Mouse (Mus musculus): Measurements from ENCODE around the gene Asic1. TPM values are rescaled to one million over a fixed set of nuclear protein-coding genes. Genes with fewer than 3 reads are reported as not detected.

The Asic1 gene
- polyA plus RNA-seq (2015; fragmentation: Nextera tagmentation; extraction: Ambion mirVana): 45.1 and 59.4 TPM in 2 replicates

DNA sequence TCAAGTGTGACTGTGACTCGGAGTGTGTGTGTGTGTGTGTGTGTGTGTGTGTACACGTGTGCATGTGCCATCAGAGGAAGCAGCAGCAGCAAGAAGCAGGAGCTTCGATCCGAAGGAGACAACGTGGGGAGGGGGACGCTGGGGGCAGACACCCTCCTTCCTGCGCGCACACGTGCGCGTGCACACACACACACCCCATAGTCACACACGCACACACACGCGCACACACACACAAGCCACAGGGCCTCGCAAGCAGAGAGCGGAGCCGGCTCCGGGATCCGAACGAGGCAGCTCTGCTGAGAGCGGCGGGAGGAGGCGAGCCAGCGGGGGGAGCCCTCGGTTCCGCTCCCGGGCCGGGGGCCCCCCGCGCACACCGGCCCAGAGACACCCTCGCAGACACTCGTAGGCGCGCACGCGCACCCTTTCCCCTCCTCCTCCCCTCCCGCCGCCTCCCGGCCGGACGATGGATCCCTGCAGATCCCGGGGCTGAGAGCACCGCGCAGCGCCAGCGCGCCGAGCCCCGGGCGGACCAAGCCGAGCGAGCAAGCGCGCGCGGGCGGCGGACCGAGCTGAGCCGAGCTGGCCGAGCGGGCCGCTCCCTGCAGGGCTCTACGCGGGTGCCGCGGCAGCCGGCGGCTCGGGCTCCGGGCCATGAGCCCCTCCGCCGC, at the start of gene Asic1:
Asic1 (plus strand) TSS at position 215 of the 668 bp plus-strand sequence.
- Histone ChIP-seq H3K27me3 (replicated peaks; ENCODE audit: control insufficient read depth, insufficient read depth, low read length) (no peaks in the 10 kb centered on the region), H3K4me3 (ENCODE audit: low read length) (peak within 1 kb of the TSS; percentile 77), H3K27ac (ENCODE audit: low read depth, low read length) (peak within 1 kb of the TSS; percentile 93), H3K4me1 (ENCODE audit: control insufficient read depth, insufficient read depth, low read depth, low read length) (peaks cover 56% of the 10 kb centered on the region), H3K9ac (ENCODE audit: low read depth, low read length) (peak within 1 kb of the TSS; percentile 97), H3K4me2 (ENCODE audit: low read length) (peak within 1 kb of the TSS; percentile 80), H3K36me3 (ENCODE audit: control insufficient read depth, insufficient read depth, low read length) (no peaks in the 10 kb centered on the region), H3K9me3 (ENCODE audit: control insufficient read depth, low read length) (no peaks in the 10 kb centered on the region)
- WGBS: 0% methylated on average over 48 of the region's 74 CpGs
- ATAC-seq: peak; percentile 77

DNA sequence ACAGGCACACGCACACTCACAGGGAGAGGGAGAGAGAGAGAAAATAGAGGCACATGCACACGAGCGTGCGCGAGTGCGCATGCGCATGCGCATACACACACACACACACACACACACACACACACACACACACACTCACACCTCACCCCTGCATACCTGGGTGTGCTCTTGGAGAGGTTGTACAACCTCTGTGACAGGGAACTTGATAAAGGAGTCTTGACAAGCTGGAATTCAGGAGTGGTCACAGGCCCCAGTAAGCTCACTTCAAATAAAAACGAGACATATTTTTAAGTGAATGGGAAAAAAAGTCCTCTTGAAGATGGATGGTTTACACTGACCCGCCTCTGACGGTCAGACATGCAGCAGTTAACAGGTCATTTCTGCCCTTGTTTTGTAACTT, 48.1 kb upstream of the Asic1 start:
- no peaks in the 10 kb centered on the region for H3K4me1 ChIP-seq (ENCODE audit: control insufficient read depth, insufficient read depth, low read depth, low read length)
- no peaks in the 10 kb centered on the region for H3K27me3 ChIP-seq (replicated peaks; ENCODE audit: control insufficient read depth, insufficient read depth, low read length)
- no peaks in the 10 kb centered on the region for H3K9me3 ChIP-seq (ENCODE audit: control insufficient read depth, low read length)
- no peak for ATAC-seq
- no peak overlapping the region for H3K4me2 ChIP-seq (ENCODE audit: low read length)
- peaks cover 4% of the 10 kb centered on the region; the same call in 1 of the 2 replicates for H3K36me3 ChIP-seq (ENCODE audit: control insufficient read depth, insufficient read depth, low read length)
- no peak overlapping the region for H3K27ac ChIP-seq (ENCODE audit: low read depth, low read length)
- no peak overlapping the region for H3K4me3 ChIP-seq (ENCODE audit: low read length)
- no peak overlapping the region for H3K9ac ChIP-seq (ENCODE audit: low read depth, low read length)
- 92% methylated on average over 11 of the region's 11 CpGs for WGBS

DNA sequence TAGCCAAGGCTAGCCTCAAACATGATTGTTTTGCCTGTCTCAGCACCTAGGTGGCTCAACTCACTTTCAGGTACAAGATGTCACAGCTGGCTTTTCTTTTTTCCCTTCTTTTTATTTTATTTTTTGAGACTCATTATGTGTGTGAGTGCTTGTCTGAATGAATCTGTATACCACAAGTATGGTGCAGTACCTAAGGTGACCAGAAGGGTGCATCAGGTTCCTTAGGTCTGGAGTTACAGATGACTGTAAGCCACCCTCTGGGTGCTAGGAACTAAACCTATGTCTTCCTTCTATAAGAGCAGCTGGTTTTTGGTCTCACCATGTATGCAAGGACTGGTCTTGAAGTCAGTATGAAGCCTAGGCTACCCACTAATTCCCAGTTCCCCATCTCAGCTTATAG, 38.5 kb upstream of the Asic1 start:
- no peak overlapping the region for H3K27ac ChIP-seq (ENCODE audit: low read depth, low read length)
- no peaks in the 10 kb centered on the region for H3K9me3 ChIP-seq (ENCODE audit: control insufficient read depth, low read length)
- H3K4me1 ChIP-seq (ENCODE audit: control insufficient read depth, insufficient read depth, low read depth, low read length): no peaks in the 10 kb centered on the region
- peaks cover 13% of the 10 kb centered on the region for H3K36me3 ChIP-seq (ENCODE audit: control insufficient read depth, insufficient read depth, low read length)
- H3K27me3 ChIP-seq (replicated peaks; ENCODE audit: control insufficient read depth, insufficient read depth, low read length): no peaks in the 10 kb centered on the region
- H3K4me3 ChIP-seq (ENCODE audit: low read length): no peak overlapping the region
- no peak for ATAC-seq
- H3K9ac ChIP-seq (ENCODE audit: low read depth, low read length): no peak overlapping the region
- H3K4me2 ChIP-seq (ENCODE audit: low read length): no peak overlapping the region

DNA sequence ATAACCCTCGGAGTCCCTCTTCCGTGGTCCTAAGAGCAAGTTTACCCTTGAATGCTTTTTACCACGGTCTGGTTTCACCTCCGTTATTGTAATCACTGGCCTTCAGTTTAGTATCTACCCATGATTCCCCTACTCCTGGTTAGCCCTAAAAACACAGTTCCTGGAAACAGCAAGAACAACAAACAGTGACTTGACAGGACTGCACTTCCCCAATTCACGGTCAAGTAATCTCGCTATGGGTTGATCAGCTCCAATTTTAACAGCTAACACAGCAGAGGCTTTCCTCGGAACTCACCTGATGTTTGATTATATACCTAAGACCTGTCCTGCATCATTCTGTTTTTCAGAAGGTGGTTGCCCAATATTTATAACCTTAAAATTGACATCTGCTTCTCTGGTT, 35.5 kb upstream of the Asic1 start:
- Histone ChIP-seq H3K4me1 (ENCODE audit: control insufficient read depth, insufficient read depth, low read depth, low read length) (peaks cover 6% of the 10 kb centered on the region), H3K27me3 (replicated peaks; ENCODE audit: control insufficient read depth, insufficient read depth, low read length) (no peaks in the 10 kb centered on the region), H3K27ac (ENCODE audit: low read depth, low read length) (no peak overlapping the region), H3K4me2 (ENCODE audit: low read length) (no peak overlapping the region), H3K9me3 (ENCODE audit: control insufficient read depth, low read length) (no peaks in the 10 kb centered on the region), H3K9ac (ENCODE audit: low read depth, low read length) (no peak overlapping the region), H3K36me3 (ENCODE audit: control insufficient read depth, insufficient read depth, low read length) (peaks cover 13% of the 10 kb centered on the region), H3K4me3 (ENCODE audit: low read length) (no peak overlapping the region)
- 92% methylated on average over 7 of the region's 7 CpGs for WGBS
- ATAC-seq: no peak

DNA sequence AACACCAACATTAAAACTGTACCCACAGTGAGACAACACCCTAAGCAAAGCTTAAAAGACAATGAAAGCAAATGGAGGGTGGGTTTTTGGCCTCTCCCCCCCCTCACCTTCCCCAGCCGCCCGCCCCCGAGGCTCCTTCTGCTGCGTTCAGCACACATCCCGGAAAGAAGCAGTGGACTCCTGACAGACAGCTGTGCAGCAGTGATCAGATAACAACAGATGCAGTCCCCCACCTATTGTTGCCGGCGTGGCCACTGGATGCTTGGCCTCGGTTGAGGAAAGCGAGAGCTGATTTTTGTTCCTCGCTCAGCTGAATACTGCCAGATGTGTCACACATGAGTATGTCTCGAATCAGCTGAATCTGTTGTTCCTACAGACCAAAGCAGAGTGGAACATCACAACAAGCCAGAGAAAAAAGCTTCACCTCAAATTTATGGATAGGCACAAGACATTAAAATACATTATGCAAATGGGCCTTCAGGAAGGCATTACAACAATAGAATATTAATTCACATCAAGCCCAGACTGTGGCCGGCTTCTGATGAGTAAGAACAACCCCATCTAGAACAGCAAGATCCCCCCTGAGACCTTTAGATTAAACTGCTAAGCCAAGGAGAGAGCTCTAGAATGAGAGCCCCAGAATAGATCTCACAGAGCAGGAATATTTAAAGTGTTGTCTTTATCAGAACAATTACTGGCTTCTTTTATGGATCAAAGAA, 32.6 kb upstream of the Asic1 start:
- Histone ChIP-seq H3K27ac (ENCODE audit: low read depth, low read length) (peak overlapping the region; percentile 70), H3K9ac (ENCODE audit: low read depth, low read length) (peak overlapping the region; percentile 33), H3K27me3 (replicated peaks; ENCODE audit: control insufficient read depth, insufficient read depth, low read length) (no peaks in the 10 kb centered on the region), H3K4me3 (ENCODE audit: low read length) (no peak overlapping the region), H3K4me1 (ENCODE audit: control insufficient read depth, insufficient read depth, low read depth, low read length) (peaks cover 8% of the 10 kb centered on the region), H3K9me3 (ENCODE audit: control insufficient read depth, low read length) (no peaks in the 10 kb centered on the region), H3K4me2 (ENCODE audit: low read length) (peak overlapping the region; percentile 24), H3K36me3 (ENCODE audit: control insufficient read depth, insufficient read depth, low read length) (0 out of 2 replicates have a peak, but pooled peaks cover 1% of the 10 kb centered on the region)
- ATAC-seq: no peak
- 35% methylated on average over 12 of the region's 12 CpGs for WGBS

DNA sequence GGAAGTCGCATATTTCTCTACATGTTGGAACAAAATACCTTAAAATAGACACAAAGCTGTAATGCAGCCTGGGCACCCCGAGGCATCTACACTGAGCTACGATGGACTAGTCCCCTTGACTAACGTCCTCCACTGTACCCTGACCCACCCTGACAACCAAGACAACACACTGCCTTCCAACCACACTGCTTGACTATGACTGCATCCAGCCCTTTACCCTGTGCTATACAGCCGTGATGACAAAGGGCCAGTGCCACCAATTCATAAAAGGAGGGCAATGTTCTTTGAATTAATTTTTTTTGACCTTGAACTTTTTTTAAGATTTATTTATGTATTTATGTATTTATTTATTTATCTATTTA, 32.1 kb upstream of the Asic1 start:
- 66% methylated on average over 5 of the region's 5 CpGs for WGBS
- Histone ChIP-seq H3K27ac (ENCODE audit: low read depth, low read length) (peak overlapping the region; percentile 70; the same call in 1 of the 2 replicates), H3K27me3 (replicated peaks; ENCODE audit: control insufficient read depth, insufficient read depth, low read length) (no peaks in the 10 kb centered on the region), H3K36me3 (ENCODE audit: control insufficient read depth, insufficient read depth, low read length) (no peaks in the 10 kb centered on the region), H3K4me2 (ENCODE audit: low read length) (no peak overlapping the region), H3K9ac (ENCODE audit: low read depth, low read length) (no peak overlapping the region), H3K4me3 (ENCODE audit: low read length) (no peak overlapping the region), H3K4me1 (ENCODE audit: control insufficient read depth, insufficient read depth, low read depth, low read length) (peaks cover 11% of the 10 kb centered on the region), H3K9me3 (ENCODE audit: control insufficient read depth, low read length) (no peaks in the 10 kb centered on the region)
- ATAC-seq: no peak

DNA sequence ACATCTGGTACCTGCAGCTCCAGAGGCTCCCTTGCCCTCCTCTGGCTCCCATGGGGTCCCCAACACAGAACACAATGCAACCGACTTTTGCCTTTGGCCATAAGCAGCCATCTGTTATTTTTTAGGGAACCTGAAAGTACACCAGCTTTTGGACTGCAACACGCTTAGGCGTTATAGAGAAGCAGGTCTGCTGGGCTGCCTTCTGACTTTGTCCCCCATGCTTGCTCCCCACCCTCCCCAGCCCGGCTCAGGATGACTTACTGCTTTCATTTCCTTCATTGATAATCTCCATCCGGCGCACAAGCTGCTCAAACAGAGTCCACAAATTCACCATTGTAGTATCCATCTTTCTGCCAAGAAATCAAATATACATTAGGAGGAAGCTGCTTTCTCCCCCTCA, 27.5 kb upstream of the Asic1 start:
- no peak for ATAC-seq
- no peaks in the 10 kb centered on the region for H3K27me3 ChIP-seq (replicated peaks; ENCODE audit: control insufficient read depth, insufficient read depth, low read length)
- H3K36me3 ChIP-seq (ENCODE audit: control insufficient read depth, insufficient read depth, low read length): no peaks in the 10 kb centered on the region
- H3K4me1 ChIP-seq (ENCODE audit: control insufficient read depth, insufficient read depth, low read depth, low read length): peaks cover 19% of the 10 kb centered on the region
- no peak overlapping the region; the same call in 1 of the 2 replicates for H3K27ac ChIP-seq (ENCODE audit: low read depth, low read length)
- no peak overlapping the region for H3K9ac ChIP-seq (ENCODE audit: low read depth, low read length)
- 59% methylated on average over 6 of the region's 6 CpGs for WGBS
- H3K9me3 ChIP-seq (ENCODE audit: control insufficient read depth, low read length): no peaks in the 10 kb centered on the region
- no peak overlapping the region; the same call in 1 of the 2 replicates for H3K4me2 ChIP-seq (ENCODE audit: low read length)
- H3K4me3 ChIP-seq (ENCODE audit: low read length): no peak overlapping the region

DNA sequence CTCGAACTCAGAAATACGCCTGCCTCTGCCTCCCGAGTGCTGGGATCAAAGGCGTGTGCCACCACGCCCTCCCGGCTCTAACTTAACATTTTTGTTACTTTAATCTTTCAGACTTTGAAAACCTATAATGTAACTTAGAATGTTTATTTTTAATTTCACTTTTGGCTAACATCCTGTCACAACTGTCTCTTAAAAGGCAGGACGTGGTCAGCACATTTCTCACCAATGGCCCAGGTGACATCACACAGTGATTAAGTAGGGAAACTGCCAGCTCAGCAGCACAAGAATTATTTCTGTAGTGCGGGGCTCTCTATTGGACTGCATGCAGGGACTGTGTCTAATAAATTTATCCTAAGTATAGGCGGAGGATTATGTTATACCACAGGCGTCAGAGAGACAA, 26.3 kb upstream of the Asic1 start:
- H3K4me1 ChIP-seq (ENCODE audit: control insufficient read depth, insufficient read depth, low read depth, low read length): peaks cover 28% of the 10 kb centered on the region

DNA sequence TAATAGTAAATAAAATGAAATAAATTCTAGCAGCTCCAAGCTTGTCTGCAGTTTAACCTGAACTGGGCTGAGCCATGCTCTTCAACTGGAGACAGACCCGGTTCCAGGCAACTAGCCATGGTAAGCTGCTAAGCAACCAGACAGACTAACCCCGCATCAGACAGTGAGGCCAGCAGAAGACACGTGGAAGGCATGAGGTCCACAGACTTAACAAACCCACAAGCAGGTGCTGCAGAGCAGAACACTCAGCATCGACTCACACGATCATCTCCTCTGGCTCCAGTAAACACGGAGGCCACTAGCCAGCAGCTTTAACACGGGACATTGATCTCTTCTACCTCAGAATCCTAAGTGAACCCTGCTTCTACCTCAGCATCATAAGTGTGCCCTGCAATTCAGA, 25.4 kb upstream of the Asic1 start:
- H3K9me3 ChIP-seq (ENCODE audit: control insufficient read depth, low read length): no peaks in the 10 kb centered on the region
- no peaks in the 10 kb centered on the region for H3K36me3 ChIP-seq (ENCODE audit: control insufficient read depth, insufficient read depth, low read length)
- peaks cover 35% of the 10 kb centered on the region for H3K4me1 ChIP-seq (ENCODE audit: control insufficient read depth, insufficient read depth, low read depth, low read length)
- H3K4me2 ChIP-seq (ENCODE audit: low read length): peak overlapping the region; percentile 31
- ATAC-seq: peak; percentile 56; the same call in 1 of the 2 replicates
- H3K27me3 ChIP-seq (replicated peaks; ENCODE audit: control insufficient read depth, insufficient read depth, low read length): no peaks in the 10 kb centered on the region
- peak overlapping the region; percentile 48; the same call in 1 of the 2 replicates for H3K9ac ChIP-seq (ENCODE audit: low read depth, low read length)
- H3K27ac ChIP-seq (ENCODE audit: low read depth, low read length): peak overlapping the region; percentile 39
- no peak overlapping the region for H3K4me3 ChIP-seq (ENCODE audit: low read length)
- WGBS: 23% methylated on average over 7 of the region's 7 CpGs

More for the DNA sequence above, 26.3 kb upstream of the Asic1 start:
- no peak overlapping the region for H3K4me3 ChIP-seq (ENCODE audit: low read length)
- 64% methylated on average over 10 of the region's 10 CpGs for WGBS
- ATAC-seq: no peak
- no peaks in the 10 kb centered on the region for H3K9me3 ChIP-seq (ENCODE audit: control insufficient read depth, low read length)
- H3K4me2 ChIP-seq (ENCODE audit: low read length): no peak overlapping the region
- no peak overlapping the region; the same call in 1 of the 2 replicates for H3K9ac ChIP-seq (ENCODE audit: low read depth, low read length)
- H3K27ac ChIP-seq (ENCODE audit: low read depth, low read length): 0 out of 2 replicates have a peak overlapping the region, but pooled peaks have one; percentile 31
- no peaks in the 10 kb centered on the region for H3K36me3 ChIP-seq (ENCODE audit: control insufficient read depth, insufficient read depth, low read length)
- no peaks in the 10 kb centered on the region for H3K27me3 ChIP-seq (replicated peaks; ENCODE audit: control insufficient read depth, insufficient read depth, low read length)
